Mouse (Mus musculus) monocyte, adult 5-6 weeks (primary cell): ENCODE data around the gene Gm13279. TPM values are rescaled to one million over a fixed set of nuclear protein-coding genes. Genes with fewer than 3 reads are reported as not detected.

Source experiments
- total RNA-seq: library from RNA; stranded (forward); fragments of 200-1000, 200-491, 200-594 nt; gene quantifications from 3 replicates; pipeline ENCODE4 v1.2.3, GENCODE M21; 2017

Gene Gm13279
- total RNA-seq, 1 experiment from 2014 or later = not detected

Other genes starting within 250 kb of the Gm13279 start
- gene Ifna15, start 239.2 kb upstream of the Gm13279 start, total RNA-seq = not detected in 3 replicates
- gene Ifna14, start 225.6 kb upstream of the Gm13279 start, total RNA-seq = not detected in 3 replicates
- not detected in 3 replicates for gene Ifna9, start 205.0 kb upstream of the Gm13279 start, total RNA-seq
- not detected in 3 replicates for gene Ifna12, start 194.0 kb upstream of the Gm13279 start, total RNA-seq
- gene C87499, start 163.0 kb upstream of the Gm13279 start, total RNA-seq = not detected in 3 replicates
- not detected in 3 replicates for gene Ifna13, start 152.9 kb upstream of the Gm13279 start, total RNA-seq
- gene Ifna16, start 120.5 kb upstream of the Gm13279 start, total RNA-seq = not detected in 3 replicates
- gene Ifna2, start 113.5 kb upstream of the Gm13279 start, total RNA-seq = not detected in 3 replicates
- gene Ifnab, start 106.0 kb upstream of the Gm13279 start, total RNA-seq = 0.43 TPM in 1 of 3 replicates, not detected in the others
- 0.49 to 2.0 TPM in 2 of 3 replicates, not detected in the other for gene Gm26566, start 75.6 kb upstream of the Gm13279 start, total RNA-seq
- gene Klhl9, start 74.9 kb upstream of the Gm13279 start, total RNA-seq = 43.5 to 56.6 TPM (median 49.0 TPM) in 3 replicates
- not detected in 3 replicates for gene Gm13271, start 42.5 kb upstream of the Gm13279 start, total RNA-seq
- not detected in 3 replicates for gene Gm13283, start 37.3 kb upstream of the Gm13279 start, total RNA-seq
- gene Gm13290, start 23.6 kb upstream of the Gm13279 start, total RNA-seq = not detected in 3 replicates
- not detected in 3 replicates for gene Gm13289, start 20.5 kb upstream of the Gm13279 start, total RNA-seq
- not detected in 3 replicates for gene Gm13272, start 17.5 kb upstream of the Gm13279 start, total RNA-seq
- not detected in 3 replicates for gene Ifnz, start 15.3 kb upstream of the Gm13279 start, total RNA-seq
- not detected in 3 replicates for gene Gm13276, start 11.7 kb upstream of the Gm13279 start, total RNA-seq
- gene Gm13277, start 8.8 kb upstream of the Gm13279 start, total RNA-seq = not detected in 3 replicates
- not detected in 3 replicates for gene Gm13278, start 5.8 kb upstream of the Gm13279 start, total RNA-seq
- gene Gm13275, start 2.9 kb upstream of the Gm13279 start, total RNA-seq = not detected in 3 replicates
- not detected in 3 replicates for gene Gm13285, start 2.3 kb downstream of the Gm13279 start, total RNA-seq
- gene Gm13287, start 5.9 kb downstream of the Gm13279 start, total RNA-seq = not detected in 3 replicates
- gene Gm13288, start 8.1 kb downstream of the Gm13279 start, total RNA-seq = 0.29 TPM in 1 of 3 replicates, not detected in the others
- not detected in 3 replicates for gene Ifna7, start 18.8 kb downstream of the Gm13279 start, total RNA-seq
- not detected in 3 replicates for gene Ifna11, start 22.6 kb downstream of the Gm13279 start, total RNA-seq
- gene Ifna6, start 30.0 kb downstream of the Gm13279 start, total RNA-seq = not detected in 3 replicates
- gene Ifna5, start 38.1 kb downstream of the Gm13279 start, total RNA-seq = not detected in 3 replicates
- not detected in 3 replicates for gene Ifna4, start 44.5 kb downstream of the Gm13279 start, total RNA-seq
- not detected in 3 replicates for gene Ifna1, start 52.7 kb downstream of the Gm13279 start, total RNA-seq
- not detected in 3 replicates for gene Ifne, start 82.8 kb downstream of the Gm13279 start, total RNA-seq